Mouse (Mus musculus): ENCODE measurements around the gene Wfikkn1.

The Wfikkn1 gene

GRCm38 (mm10) chr17:25867836-25868600 lies 12.6 kb downstream of the Wfikkn1 start:
- peak in 1 of 2 experiments; percentile 66 for DNase-seq

- no peak for DNase-seq
These were observed 13.2 kb downstream of the Wfikkn1 start for GRCm38 (mm10) chr17:25867509-25867835.

GRCm38 (mm10) chr17:25866172-25866571 lies 14.5 kb downstream of the Wfikkn1 start:
- DNase-seq = peak in 1 of 2 experiments; percentile 9

- peak in 1 of 2 experiments; percentile 20 for DNase-seq
These were observed 15.4 kb downstream of the Wfikkn1 start for GRCm38 (mm10) chr17:25865288-25865687.

- DNase-seq = no peak
These were observed 16.3 kb downstream of the Wfikkn1 start for GRCm38 (mm10) chr17:25864311-25864710.

- no peak for DNase-seq
These were observed 17.0 kb downstream of the Wfikkn1 start for GRCm38 (mm10) chr17:25863681-25864080.

- no peak for DNase-seq
These were observed 18.7 kb downstream of the Wfikkn1 start for GRCm38 (mm10) chr17:25861704-25862612.

GRCm38 (mm10) chr17:25860832-25861703 lies 19.6 kb downstream of the Wfikkn1 start, which contains the start of gene Wdr90:
Gene Wdr90, minus strand, starts transcription at chr17:25861501.
- peak; percentile 92 to 93 for DNase-seq

- no peak for DNase-seq
These were observed 20.4 kb downstream of the Wfikkn1 start for GRCm38 (mm10) chr17:25860229-25860628.

- peak; percentile 92 to 96 for DNase-seq
These were observed 36.2 kb downstream of the Wfikkn1 start, which contains the start of gene Rhot2 for GRCm38 (mm10) chr17:25844396-25844901. Gene Rhot2, minus strand, starts transcription at chr17:25844851.

GRCm38 (mm10) chr17:25843636-25844395 lies 36.8 kb downstream of the Wfikkn1 start:
- peak in 1 of 2 experiments; percentile 66 for DNase-seq

- DNase-seq = no peak
These were observed 37.5 kb downstream of the Wfikkn1 start for GRCm38 (mm10) chr17:25843122-25843521.

GRCm38 (mm10) chr17:25842509-25842908 lies 38.1 kb downstream of the Wfikkn1 start:
- no peak for DNase-seq

GRCm38 (mm10) chr17:25841117-25841880 lies 39.4 kb downstream of the Wfikkn1 start, which contains the start of gene Gm20683:
Gene Gm20683, minus strand, starts transcription at chr17:25841763.
- DNase-seq = no peak

GRCm38 (mm10) chr17:25840519-25840918 lies 40.1 kb downstream of the Wfikkn1 start:
- DNase-seq = no peak

GRCm38 (mm10) chr17:25839455-25840235 lies 41.0 kb downstream of the Wfikkn1 start:
- no peak for DNase-seq

GRCm38 (mm10) chr17:25838904-25839303 lies 41.8 kb downstream of the Wfikkn1 start:
- no peak for DNase-seq

- DNase-seq = no peak
These were observed 43.1 kb downstream of the Wfikkn1 start for GRCm38 (mm10) chr17:25837533-25837932.

GRCm38 (mm10) chr17:25837076-25837410 lies 43.6 kb downstream of the Wfikkn1 start, which contains the start of gene Rhbdl1:
Gene Rhbdl1, minus strand, starts transcription at chr17:25837295.
- DNase-seq = peak; percentile 90 to 93

Data from cerebellum, postnatal 25 days (tissue).